Mouse (Mus musculus) spleen, postnatal 36 days (tissue): ENCODE results near the gene Olfr120.
"Not testable (repeated sequence)": the region's sequence is repeated elsewhere in the genome, so short reads cannot be mapped to it uniquely, and the experiment has no call there.

Experiments used
- DNase-seq, 2 experiments: peaks; one replicate each; pipeline ENCODE4 v3.0.0; 2022; ENCODE audit warnings: low spot score in 2 of 2, mixed read lengths in 1 of 2

The Olfr120 gene

DNA sequence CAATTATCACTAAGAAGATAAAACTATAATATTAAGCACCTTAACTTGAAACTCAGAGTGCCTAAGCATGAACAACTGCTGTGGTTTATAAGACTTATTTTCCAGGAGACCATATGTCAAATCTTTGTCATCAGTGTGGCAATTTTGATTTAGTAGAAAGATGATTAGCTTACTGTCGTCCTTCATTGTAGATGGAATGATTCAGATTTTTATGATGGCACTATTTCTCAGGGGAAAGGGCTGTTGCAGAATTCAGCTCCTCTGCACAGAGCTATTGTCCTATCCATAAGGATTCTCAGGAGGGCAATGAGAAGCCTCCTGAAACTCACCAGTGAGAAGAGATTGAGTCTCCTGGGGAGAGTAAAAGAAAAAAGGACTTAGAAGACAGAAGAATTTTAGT lies at the start of gene Olfr120:
Gene Olfr120 (plus strand): TSS at position 301 of the 400 bp plus-strand sequence.
- DNase-seq: no peak

DNA sequence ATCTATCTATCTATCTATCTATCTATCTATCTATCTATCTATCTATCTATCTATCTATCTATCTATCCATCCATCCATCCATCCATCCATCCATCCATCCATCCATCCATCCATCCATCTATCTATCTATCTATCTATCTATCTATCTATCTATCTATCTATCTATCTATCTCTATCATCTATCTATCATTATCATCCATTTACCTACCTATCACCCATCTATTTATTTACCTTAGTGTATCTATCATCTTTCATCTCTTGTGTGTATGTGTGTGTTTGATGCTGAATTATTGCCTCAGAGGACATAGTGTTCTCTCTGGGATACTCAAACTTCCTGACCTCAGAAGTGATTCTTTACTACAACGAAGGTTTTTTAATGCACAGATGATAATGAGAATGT lies 25.3 kb upstream of the Olfr120 start, which contains the start of gene Olfr119:
Gene Olfr119 (plus strand): TSS at position 301 of the 400 bp plus-strand sequence.
- DNase-seq: not testable (repeated sequence)

GRCm38 (mm10) chr17:37738070-37738469 lies 16.5 kb downstream of the Olfr120 start:
- DNase-seq: no peak

DNA sequence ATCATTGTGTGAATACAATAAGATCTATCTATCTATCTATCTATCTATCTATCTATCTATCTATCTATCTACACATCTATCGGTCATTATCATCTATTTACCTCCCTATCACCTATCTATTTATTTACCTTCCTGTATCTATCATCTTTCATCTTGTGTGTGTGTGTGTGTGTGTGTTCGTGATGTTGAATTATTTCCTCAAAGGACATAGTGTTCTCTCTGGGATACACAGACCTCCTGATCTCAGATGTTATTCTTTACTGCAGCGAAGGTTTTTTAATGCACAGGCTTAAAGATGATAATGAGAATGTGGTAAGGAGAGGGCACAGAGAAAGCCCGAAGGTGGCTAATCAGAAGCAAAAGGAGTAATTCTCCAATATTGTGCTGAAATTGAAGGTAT lies 46.7 kb downstream of the Olfr120 start, which contains the start of gene Olfr122:
Gene Olfr122 (plus strand): TSS at position 301 of the 400 bp plus-strand sequence.
- DNase-seq: no peak
